Mouse (Mus musculus): ENCODE measurements around the gene Fzd10.

DNA sequence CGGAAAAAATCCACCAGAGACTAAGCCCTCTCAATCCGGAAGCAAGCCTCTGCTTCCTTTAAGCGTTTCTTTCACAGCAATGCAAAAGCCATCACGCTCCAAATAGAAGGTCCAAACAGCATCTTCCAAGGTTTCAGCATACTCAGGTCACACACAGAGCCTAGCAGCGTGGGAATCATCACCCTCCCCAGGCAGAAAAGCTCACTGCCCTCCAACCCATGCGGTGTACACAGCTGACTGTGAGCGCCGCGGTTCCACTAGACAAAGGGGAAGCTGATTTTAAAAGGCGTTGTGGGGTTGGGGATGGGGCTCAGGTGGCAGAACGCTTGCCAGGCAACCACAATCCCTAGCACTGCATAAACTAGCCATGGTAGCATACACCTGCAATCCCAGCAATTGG, 49.2 kb upstream of the Fzd10 start:
- TF ChIP-seq CTCF (IDR thresholded peaks at IDR 0.05; ENCODE audit: control insufficient read depth, insufficient read depth, insufficient read length) (no peak), MAX (IDR thresholded peaks at IDR 0.05) (no peak), USF1 (IDR thresholded peaks at IDR 0.05; ENCODE audit: low read depth) (no peak), MYOG (IDR thresholded peaks at IDR 0.05; ENCODE audit: control insufficient read depth, extremely low read depth, insufficient read length) (no peak)
